Mouse (Mus musculus) lung, postnatal 4 days (tissue): ENCODE measurements at regions not wholly inside any gene's neighbourhood (a gene's known extent, or its start where the extent isn't known, plus 50 kb on each side); places are given as distances from the start of the nearest gene placed in this dataset.
"Not testable (repeated sequence)": the region's sequence is repeated elsewhere in the genome, so short reads cannot be mapped to it uniquely, and the experiment has no call there.

Experiments used
- DNase-seq, 2 experiments: peaks; one replicate each; pipeline ENCODE4 v3.0.0; 2021

- DNase-seq, result no peak
Observed at GRCm38 (mm10) chr1:30751138-30751907, 122.4 kb downstream of the Phf3 start.

- no peak for DNase-seq
Observed at GRCm38 (mm10) chr1:30741955-30742354, 131.8 kb downstream of the Phf3 start.

GRCm38 (mm10) chr1:30740831-30741230, 132.9 kb downstream of the Phf3 start:
- DNase-seq, result peak in 1 of 2 experiments; percentile 47

GRCm38 (mm10) chr1:30721519-30721918, 152.2 kb downstream of the Phf3 start:
- no peak for DNase-seq

- no peak for DNase-seq
Observed at GRCm38 (mm10) chr1:30720829-30721228, 152.9 kb downstream of the Phf3 start.

GRCm38 (mm10) chr1:30718578-30718977, 155.1 kb downstream of the Phf3 start:
- DNase-seq, result peak; percentile 45 to 82

- no peak for DNase-seq
Observed at GRCm38 (mm10) chr1:30716346-30716745, 157.4 kb downstream of the Phf3 start.

- no peak for DNase-seq
Observed at GRCm38 (mm10) chr1:30701116-30701515, 172.6 kb downstream of the Phf3 start.

GRCm38 (mm10) chr1:30700399-30701081, 173.2 kb downstream of the Phf3 start:
- no peak for DNase-seq

- no peak for DNase-seq
Observed at GRCm38 (mm10) chr1:30696342-30696741, 177.4 kb downstream of the Phf3 start.

GRCm38 (mm10) chr1:30685318-30685717, 188.4 kb downstream of the Phf3 start:
- DNase-seq, result no peak

GRCm38 (mm10) chr1:30683889-30684288, 189.8 kb downstream of the Phf3 start:
- no peak for DNase-seq

- DNase-seq, result no peak
Observed at GRCm38 (mm10) chr1:30639807-30640206, 233.9 kb downstream of the Phf3 start.

- DNase-seq, result no peak
Observed at GRCm38 (mm10) chr1:30632760-30633159, 241.0 kb downstream of the Phf3 start.

GRCm38 (mm10) chr1:30627796-30628195, 245.9 kb downstream of the Phf3 start:
- not testable (repeated sequence) for DNase-seq

- no peak for DNase-seq
Observed at GRCm38 (mm10) chr1:30595122-30595730, 278.5 kb downstream of the Phf3 start.

- no peak for DNase-seq
Observed at GRCm38 (mm10) chr1:30594036-30594435, 279.7 kb downstream of the Phf3 start.

GRCm38 (mm10) chr1:30590721-30591120, 283.0 kb downstream of the Phf3 start:
- DNase-seq, result no peak

GRCm38 (mm10) chr1:30588885-30589284, 284.8 kb downstream of the Phf3 start:
- DNase-seq, result no peak

GRCm38 (mm10) chr1:30588336-30588735, 285.4 kb downstream of the Phf3 start:
- DNase-seq, result no peak

- DNase-seq, result peak in 1 of 2 experiments; percentile 6
Observed at GRCm38 (mm10) chr1:30584806-30585205, 288.9 kb downstream of the Phf3 start.

- no peak for DNase-seq
Observed at GRCm38 (mm10) chr1:30583860-30584259, 289.9 kb downstream of the Phf3 start.

GRCm38 (mm10) chr1:30564757-30565156, 309.0 kb downstream of the Phf3 start:
- DNase-seq, result no peak

- not testable (repeated sequence) for DNase-seq
Observed at GRCm38 (mm10) chr1:30548761-30549160, 325.0 kb downstream of the Phf3 start.
